Mouse (Mus musculus) testis, adult 2 months (tissue): ENCODE measurements around the gene Klhl10.

Experiments
- CTCF ChIP-seq: fragments of 200-500 bp; IDR thresholded peaks from 2 replicates; pipeline ENCODE4 v1.5.1; 2012; ENCODE audit warnings: low read depth, mild to moderate bottlenecking, inconsistent platforms, low read length, moderate library complexity; ENCODE audit not compliant: control insufficient read depth, insufficient read depth, insufficient replicate concordance
- POLR2A ChIP-seq: fragments of 200-500 bp; IDR thresholded peaks from 2 replicates; pipeline ENCODE4 v1.6.1; 2012; ENCODE audit warnings: low read depth, mild to moderate bottlenecking, inconsistent platforms, low read length, moderate library complexity; ENCODE audit not compliant: control insufficient read depth

DNA sequence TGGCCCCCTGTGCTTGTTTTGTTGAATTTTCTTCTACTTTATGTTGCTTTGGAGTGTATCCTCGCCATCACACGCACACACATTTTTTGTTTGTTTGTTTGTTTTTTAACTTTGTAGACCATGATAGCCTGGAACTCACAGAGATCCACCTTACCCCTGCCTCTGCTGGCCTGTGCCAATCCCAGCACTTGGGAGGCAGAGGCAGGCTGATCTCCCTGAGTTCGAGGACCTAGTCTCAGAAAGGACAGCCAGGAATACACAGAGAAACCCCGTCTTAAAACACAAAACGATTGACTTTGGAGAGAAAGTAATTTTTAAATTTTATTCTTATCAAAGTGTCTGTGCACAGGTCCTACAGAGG, 31.2 kb downstream of the Klhl10 start:
- TF ChIP-seq POLR2A (no peak), CTCF (no peak)
